Mouse (Mus musculus): ENCODE measurements around the gene Dpagt1. TPM values are rescaled to one million over a fixed set of nuclear protein-coding genes. Genes with fewer than 3 reads are reported as not detected.
"Not testable (repeated sequence)": the region's sequence is repeated elsewhere in the genome, so short reads cannot be mapped to it uniquely, and the experiment has no call there.

Gene Dpagt1
- polyA plus RNA-seq, 1 experiment from 2014 or later: 38.2 TPM

- ATAC-seq: no peak
- no peak overlapping the region for H3K4me2 ChIP-seq (ENCODE audit: low read length)
- peaks cover 96% of the 10 kb centered on the region for H3K36me3 ChIP-seq (ENCODE audit: control insufficient read depth, insufficient read depth, low read length)
- no peak overlapping the region for H3K9ac ChIP-seq (ENCODE audit: low read length)
- no peak overlapping the region for H3K27ac ChIP-seq (ENCODE audit: low read depth, low read length)
- DNase-seq (ENCODE audit: low spot score): no peak
- 91% methylated on average over 10 of the region's 10 CpGs for WGBS
- H3K4me3 ChIP-seq (ENCODE audit: low read depth, low read length): no peak overlapping the region
- H3K9me3 ChIP-seq (replicated peaks; ENCODE audit: control insufficient read depth, low read length): no peaks in the 10 kb centered on the region
- H3K27me3 ChIP-seq (replicated peaks; ENCODE audit: control insufficient read depth, insufficient read depth, low read length): no peaks in the 10 kb centered on the region
- H3K4me1 ChIP-seq (ENCODE audit: control insufficient read depth, insufficient read depth, low read length): no peaks in the 10 kb centered on the region
Measured at GRCm38 (mm10) chr9:44352337-44352736, 26.5 kb downstream of the Dpagt1 start.

- Histone ChIP-seq H3K9me3 (replicated peaks; ENCODE audit: control insufficient read depth, low read length) (no peaks in the 10 kb centered on the region), H3K9ac (ENCODE audit: low read length) (no peak overlapping the region), H3K27ac (ENCODE audit: low read depth, low read length) (no peak overlapping the region), H3K36me3 (ENCODE audit: control insufficient read depth, insufficient read depth, low read length) (peaks cover 94% of the 10 kb centered on the region), H3K27me3 (replicated peaks; ENCODE audit: control insufficient read depth, insufficient read depth, low read length) (no peaks in the 10 kb centered on the region), H3K4me2 (ENCODE audit: low read length) (no peak overlapping the region), H3K4me3 (ENCODE audit: low read depth, low read length) (no peak overlapping the region), H3K4me1 (ENCODE audit: control insufficient read depth, insufficient read depth, low read length) (no peaks in the 10 kb centered on the region)
- 94% methylated on average over 6 of the region's 6 CpGs for WGBS
- DNase-seq (ENCODE audit: low spot score) (no peak), ATAC-seq (no peak)
Measured at GRCm38 (mm10) chr9:44353142-44353541, 27.3 kb downstream of the Dpagt1 start.

- DNase-seq (ENCODE audit: low spot score) (peak; percentile 73), ATAC-seq (no peak)
- Histone ChIP-seq H3K27me3 (replicated peaks; ENCODE audit: control insufficient read depth, insufficient read depth, low read length) (no peaks in the 10 kb centered on the region), H3K4me1 (ENCODE audit: control insufficient read depth, insufficient read depth, low read length) (peaks cover 7% of the 10 kb centered on the region), H3K9me3 (replicated peaks; ENCODE audit: control insufficient read depth, low read length) (no peaks in the 10 kb centered on the region), H3K36me3 (ENCODE audit: control insufficient read depth, insufficient read depth, low read length) (peaks cover 71% of the 10 kb centered on the region), H3K27ac (ENCODE audit: low read depth, low read length) (no peak overlapping the region), H3K4me2 (ENCODE audit: low read length) (no peak overlapping the region), H3K4me3 (ENCODE audit: low read depth, low read length) (no peak overlapping the region), H3K9ac (ENCODE audit: low read length) (no peak overlapping the region)
- WGBS: 68% methylated on average over 4 of the region's 4 CpGs
Measured at GRCm38 (mm10) chr9:44357207-44357606, 31.4 kb downstream of the Dpagt1 start.

- WGBS: under 1% methylated on average over 44 of the region's 44 CpGs
- Histone ChIP-seq H3K9me3 (replicated peaks; ENCODE audit: control insufficient read depth, low read length) (no peaks in the 10 kb centered on the region), H3K36me3 (ENCODE audit: control insufficient read depth, insufficient read depth, low read length) (peaks cover 29% of the 10 kb centered on the region), H3K4me1 (ENCODE audit: control insufficient read depth, insufficient read depth, low read length) (peaks cover 7% of the 10 kb centered on the region), H3K9ac (ENCODE audit: low read length) (peak within 1 kb of the TSS; percentile 84), H3K4me2 (ENCODE audit: low read length) (peak within 1 kb of the TSS; percentile 83), H3K27me3 (replicated peaks; ENCODE audit: control insufficient read depth, insufficient read depth, low read length) (no peaks in the 10 kb centered on the region), H3K4me3 (ENCODE audit: low read depth, low read length) (peak within 1 kb of the TSS; percentile 86), H3K27ac (ENCODE audit: low read depth, low read length) (peak within 1 kb of the TSS; percentile 58)
- ATAC-seq (peak; percentile 94), DNase-seq (ENCODE audit: low spot score) (peak; percentile 98)
Measured at GRCm38 (mm10) chr9:44361190-44361917, 35.5 kb downstream of the Dpagt1 start, which contains the start of gene Vps11. Gene Vps11 (minus strand): TSS chr9:44361670.

GRCm38 (mm10) chr9:44361931-44362330 is 36.1 kb downstream of the Dpagt1 start:
- not testable (repeated sequence) for H3K4me1 ChIP-seq (ENCODE audit: control insufficient read depth, insufficient read depth, low read length); DNase-seq (ENCODE audit: low spot score); H3K27ac ChIP-seq (ENCODE audit: low read depth, low read length); H3K9me3 ChIP-seq (replicated peaks; ENCODE audit: control insufficient read depth, low read length); H3K27me3 ChIP-seq (replicated peaks; ENCODE audit: control insufficient read depth, insufficient read depth, low read length)
- WGBS: 41% methylated on average over 4 of the region's 4 CpGs
- peak overlapping the region; percentile 84; the same call in 1 of the 2 replicates for H3K9ac ChIP-seq (ENCODE audit: low read length)
- peak overlapping the region; percentile 83 for H3K4me2 ChIP-seq (ENCODE audit: low read length)
- ATAC-seq: peak; percentile 38
- H3K36me3 ChIP-seq (ENCODE audit: control insufficient read depth, insufficient read depth, low read length): peaks cover 24% of the 10 kb centered on the region
- H3K4me3 ChIP-seq (ENCODE audit: low read depth, low read length): peak overlapping the region; percentile 86

- Histone ChIP-seq H3K36me3 (ENCODE audit: control insufficient read depth, insufficient read depth, low read length) (peaks cover 2% of the 10 kb centered on the region; the same call in 1 of the 2 replicates), H3K9me3 (replicated peaks; ENCODE audit: control insufficient read depth, low read length) (no peaks in the 10 kb centered on the region), H3K4me2 (ENCODE audit: low read length) (no peak overlapping the region), H3K27me3 (replicated peaks; ENCODE audit: control insufficient read depth, insufficient read depth, low read length) (no peaks in the 10 kb centered on the region), H3K9ac (ENCODE audit: low read length) (no peak overlapping the region), H3K27ac (ENCODE audit: low read depth, low read length) (no peak overlapping the region), H3K4me3 (ENCODE audit: low read depth, low read length) (no peak overlapping the region), H3K4me1 (ENCODE audit: control insufficient read depth, insufficient read depth, low read length) (peaks cover 7% of the 10 kb centered on the region)
- 60% methylated on average over 3 of the region's 3 CpGs for WGBS
- ATAC-seq: no peak
- no peak for DNase-seq (ENCODE audit: low spot score)
Measured at GRCm38 (mm10) chr9:44364480-44364879, 38.7 kb downstream of the Dpagt1 start.

- no peak overlapping the region for H3K4me2 ChIP-seq (ENCODE audit: low read length)
- H3K4me1 ChIP-seq (ENCODE audit: control insufficient read depth, insufficient read depth, low read length): no peaks in the 10 kb centered on the region
- H3K9ac ChIP-seq (ENCODE audit: low read length): no peak overlapping the region
- H3K27ac ChIP-seq (ENCODE audit: low read depth, low read length): no peak overlapping the region
- no peak for DNase-seq (ENCODE audit: low spot score)
- no peaks in the 10 kb centered on the region for H3K36me3 ChIP-seq (ENCODE audit: control insufficient read depth, insufficient read depth, low read length)
- no peak overlapping the region for H3K4me3 ChIP-seq (ENCODE audit: low read depth, low read length)
- ATAC-seq: no peak
- no peaks in the 10 kb centered on the region for H3K9me3 ChIP-seq (replicated peaks; ENCODE audit: control insufficient read depth, low read length)
- no peaks in the 10 kb centered on the region for H3K27me3 ChIP-seq (replicated peaks; ENCODE audit: control insufficient read depth, insufficient read depth, low read length)
Measured at GRCm38 (mm10) chr9:44373386-44373785, 47.6 kb downstream of the Dpagt1 start.

GRCm38 (mm10) chr9:44376141-44376540 is 50.3 kb downstream of the Dpagt1 start:
- Histone ChIP-seq H3K36me3 (ENCODE audit: control insufficient read depth, insufficient read depth, low read length) (peaks cover 4% of the 10 kb centered on the region), H3K4me2 (ENCODE audit: low read length) (no peak overlapping the region), H3K9me3 (replicated peaks; ENCODE audit: control insufficient read depth, low read length) (no peaks in the 10 kb centered on the region), H3K27ac (ENCODE audit: low read depth, low read length) (no peak overlapping the region), H3K4me3 (ENCODE audit: low read depth, low read length) (no peak overlapping the region), H3K9ac (ENCODE audit: low read length) (no peak overlapping the region), H3K27me3 (replicated peaks; ENCODE audit: control insufficient read depth, insufficient read depth, low read length) (no peaks in the 10 kb centered on the region), H3K4me1 (ENCODE audit: control insufficient read depth, insufficient read depth, low read length) (peaks cover 8% of the 10 kb centered on the region)
- WGBS: 91% methylated on average over 6 of the region's 6 CpGs
- no peak for DNase-seq (ENCODE audit: low spot score)
- ATAC-seq: no peak

GRCm38 (mm10) chr9:44377335-44377734 is 51.5 kb downstream of the Dpagt1 start:
- H3K4me3 ChIP-seq (ENCODE audit: low read depth, low read length); H3K9ac ChIP-seq (ENCODE audit: low read length); DNase-seq (ENCODE audit: low spot score); H3K4me2 ChIP-seq (ENCODE audit: low read length); H3K27ac ChIP-seq (ENCODE audit: low read depth, low read length); ATAC-seq; H3K27me3 ChIP-seq (replicated peaks; ENCODE audit: control insufficient read depth, insufficient read depth, low read length); H3K4me1 ChIP-seq (ENCODE audit: control insufficient read depth, insufficient read depth, low read length); H3K9me3 ChIP-seq (replicated peaks; ENCODE audit: control insufficient read depth, low read length): not testable (repeated sequence)
- 79% methylated on average over 2 of the region's 2 CpGs for WGBS
- peaks cover 16% of the 10 kb centered on the region for H3K36me3 ChIP-seq (ENCODE audit: control insufficient read depth, insufficient read depth, low read length)

All from forebrain, embryonic 14.5 days (tissue).